Mouse (Mus musculus): ENCODE measurements around the gene Galc. TPM values are rescaled to one million over a fixed set of nuclear protein-coding genes. Genes with fewer than 3 reads are reported as not detected.

Gene Galc
- total and polyA plus RNA-seq, 3 experiments = not detected

- Histone ChIP-seq H3K27me3 (ENCODE audit: control insufficient read depth in 1 of 2, insufficient read depth in 2 of 2, low read length in 2 of 2) (no peaks in the 10 kb centered on the region), H3K4me1 (ENCODE audit: control insufficient read depth in 1 of 2, insufficient read depth in 2 of 2, low read length in 2 of 2) (no peaks in the 10 kb centered on the region), H3K36me3 (ENCODE audit: control insufficient read depth in 1 of 2, insufficient read depth in 2 of 2, low read length in 2 of 2) (no peaks in the 10 kb centered on the region), H3K79me2 (ENCODE audit: control insufficient read depth, insufficient read depth, low read length, poor library complexity) (no peaks in the 10 kb centered on the region), H3K9ac (ENCODE audit: control insufficient read depth, low read depth, low read length, poor library complexity, severe bottlenecking) (no peak overlapping the region), H3K4me3 (ENCODE audit: control insufficient read depth in 1 of 2, insufficient read depth in 1 of 2, low read depth in 2 of 2, low read length in 2 of 2) (no peak overlapping the region), H3K27ac (ENCODE audit: control insufficient read depth, low read depth, low read length) (no peak overlapping the region), H3K9me3 (replicated peaks; ENCODE audit: insufficient read depth, low read length) (no peaks in the 10 kb centered on the region)
- no peak for TF ChIP-seq ETS1 (IDR thresholded peaks at IDR 0.05; ENCODE audit: low read depth, low read length)
- no peak for TF ChIP-seq USF1 (IDR thresholded peaks at IDR 0.05; ENCODE audit: low read depth, low read length)
- no peak for TF ChIP-seq RCOR1 (IDR thresholded peaks at IDR 0.05; ENCODE audit: low read depth, low read length)
- no peak for TF ChIP-seq JUND (IDR thresholded peaks at IDR 0.05; ENCODE audit: low read depth, low read length)
- TF ChIP-seq KAT2A (conservative IDR thresholded peaks at IDR 0.05; ENCODE audit: low read depth, low read length) = no peak
- no peak for TF ChIP-seq MAFK (IDR thresholded peaks at IDR 0.05; ENCODE audit: borderline replicate concordance, low read depth, low read length)
- no peak for TF ChIP-seq ZMIZ1 (IDR thresholded peaks at IDR 0.05; ENCODE audit: low read depth, low read length)
- no peak for TF ChIP-seq MEF2A (IDR thresholded peaks at IDR 0.05; ENCODE audit: extremely low read depth, insufficient replicate concordance, low read depth, low read length, poor library complexity, severe bottlenecking)
- no peak for DNase-seq (ENCODE audit: low read depth, low spot score)
Observed at GRCm38 (mm10) chr12:98187186-98187899, 71.9 kb downstream of the Galc start.

GRCm38 (mm10) chr12:98181729-98182128 lies 77.5 kb downstream of the Galc start:
- Histone ChIP-seq H3K79me2 (ENCODE audit: control insufficient read depth, insufficient read depth, low read length, poor library complexity) (no peaks in the 10 kb centered on the region), H3K9me3 (replicated peaks; ENCODE audit: insufficient read depth, low read length) (no peaks in the 10 kb centered on the region), H3K4me1 (ENCODE audit: control insufficient read depth in 1 of 2, insufficient read depth in 2 of 2, low read length in 2 of 2) (no peaks in the 10 kb centered on the region), H3K4me3 (ENCODE audit: control insufficient read depth in 1 of 2, insufficient read depth in 1 of 2, low read depth in 2 of 2, low read length in 2 of 2) (no peak overlapping the region), H3K27me3 (ENCODE audit: control insufficient read depth in 1 of 2, insufficient read depth in 2 of 2, low read length in 2 of 2) (no peaks in the 10 kb centered on the region), H3K36me3 (ENCODE audit: control insufficient read depth in 1 of 2, insufficient read depth in 2 of 2, low read length in 2 of 2) (no peaks in the 10 kb centered on the region), H3K27ac (ENCODE audit: control insufficient read depth, low read depth, low read length) (no peak overlapping the region), H3K9ac (ENCODE audit: control insufficient read depth, low read depth, low read length, poor library complexity, severe bottlenecking) (no peak overlapping the region)
- no peak for TF ChIP-seq ZNF384 (IDR thresholded peaks at IDR 0.05; ENCODE audit: low read depth, low read length)
- no peak for TF ChIP-seq ZMIZ1 (IDR thresholded peaks at IDR 0.05; ENCODE audit: low read depth, low read length)
- TF ChIP-seq POLR2AphosphoS5 (IDR thresholded peaks at IDR 0.05; ENCODE audit: borderline replicate concordance, low read depth, low read length) = no peak
- TF ChIP-seq RAD21 (IDR thresholded peaks at IDR 0.05; ENCODE audit: low read depth, low read length) = peak; percentile 75
- no peak for TF ChIP-seq JUND (IDR thresholded peaks at IDR 0.05; ENCODE audit: low read depth, low read length)
- peak in 2 of 3 experiments; percentile 33 to 65; a peak in 4 of 6 replicates for TF ChIP-seq CTCF (IDR thresholded peaks at IDR 0.05 in 2 of 3, conservative IDR thresholded peaks at IDR 0.05 in 1 of 3; ENCODE audit: control insufficient read depth in 1 of 3, insufficient read depth in 1 of 3, low read depth in 2 of 3, low read length in 3 of 3, poor library complexity in 1 of 3, severe bottlenecking in 1 of 3)
- peak; percentile 55 for TF ChIP-seq SMC3 (IDR thresholded peaks at IDR 0.05; ENCODE audit: low read depth, low read length)
- peak; percentile 38 for DNase-seq (ENCODE audit: low read depth, low spot score)

DNA sequence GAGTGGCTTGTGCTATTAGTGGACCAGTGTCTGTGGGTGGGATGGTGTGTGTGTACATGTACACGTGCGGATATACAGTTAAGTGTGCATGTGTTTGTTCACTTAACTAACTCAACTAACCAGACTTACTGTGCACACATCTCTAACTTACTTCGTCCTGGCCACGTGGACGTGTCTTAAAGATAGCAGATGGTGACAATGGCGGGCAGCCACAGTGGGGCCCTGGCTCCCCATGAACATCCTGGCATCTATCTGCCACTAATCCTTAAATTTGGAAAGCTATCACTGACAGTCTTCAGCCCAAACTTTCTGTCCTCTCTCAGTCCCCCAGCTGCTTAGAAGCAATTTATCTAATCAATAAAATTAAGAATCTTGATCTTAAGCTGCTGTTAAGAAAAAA lies 78.5 kb downstream of the Galc start:
- no peaks in the 10 kb centered on the region for H3K27me3 ChIP-seq (ENCODE audit: control insufficient read depth in 1 of 2, insufficient read depth in 2 of 2, low read length in 2 of 2)
- DNase-seq (ENCODE audit: low read depth, low spot score) = no peak
- no peaks in the 10 kb centered on the region for H3K79me2 ChIP-seq (ENCODE audit: control insufficient read depth, insufficient read depth, low read length, poor library complexity)
- no peaks in the 10 kb centered on the region for H3K4me1 ChIP-seq (ENCODE audit: control insufficient read depth in 1 of 2, insufficient read depth in 2 of 2, low read length in 2 of 2)
- no peak overlapping the region for H3K9ac ChIP-seq (ENCODE audit: control insufficient read depth, low read depth, low read length, poor library complexity, severe bottlenecking)
- H3K4me3 ChIP-seq (ENCODE audit: control insufficient read depth in 1 of 2, insufficient read depth in 1 of 2, low read depth in 2 of 2, low read length in 2 of 2) = no peak overlapping the region
- H3K36me3 ChIP-seq (ENCODE audit: control insufficient read depth in 1 of 2, insufficient read depth in 2 of 2, low read length in 2 of 2) = no peaks in the 10 kb centered on the region
- H3K27ac ChIP-seq (ENCODE audit: control insufficient read depth, low read depth, low read length) = no peak overlapping the region
- no peaks in the 10 kb centered on the region for H3K9me3 ChIP-seq (replicated peaks; ENCODE audit: insufficient read depth, low read length)
- TF ChIP-seq POLR2AphosphoS2 (IDR thresholded peaks at IDR 0.05; ENCODE audit: low read length) = no peak
- no peak for TF ChIP-seq MAX (IDR thresholded peaks at IDR 0.05; ENCODE audit: low read length)
- no peak for TF ChIP-seq CHD1 (IDR thresholded peaks at IDR 0.05; ENCODE audit: low read depth, low read length)
- no peak for TF ChIP-seq POLR2A (IDR thresholded peaks at IDR 0.05; ENCODE audit: control insufficient read depth in 1 of 2, insufficient read depth in 1 of 2, low read depth in 1 of 2, low read length in 2 of 2, poor library complexity in 1 of 2)
- TF ChIP-seq MYC (IDR thresholded peaks at IDR 0.05; ENCODE audit: low read depth, low read length) = no peak
- no peak for TF ChIP-seq GATA1 (IDR thresholded peaks at IDR 0.05; ENCODE audit: low read depth, low read length)
- TF ChIP-seq EP300 (IDR thresholded peaks at IDR 0.05; ENCODE audit: low read depth in 1 of 2, low read length in 2 of 2) = no peak
- TF ChIP-seq KAT2A (conservative IDR thresholded peaks at IDR 0.05; ENCODE audit: low read depth, low read length) = no peak
- TF ChIP-seq SMC3 (IDR thresholded peaks at IDR 0.05; ENCODE audit: low read depth, low read length) = no peak
- no peak for TF ChIP-seq HCFC1 (IDR thresholded peaks at IDR 0.05; ENCODE audit: low read depth, low read length)
- TF ChIP-seq ZKSCAN1 (IDR thresholded peaks at IDR 0.05; ENCODE audit: low read depth, low read length) = no peak
- TF ChIP-seq MEF2A (IDR thresholded peaks at IDR 0.05; ENCODE audit: extremely low read depth, insufficient replicate concordance, low read depth, low read length, poor library complexity, severe bottlenecking) = no peak
- TF ChIP-seq TAL1 (IDR thresholded peaks at IDR 0.05; ENCODE audit: low read length) = no peak
- TF ChIP-seq NELFE (IDR thresholded peaks at IDR 0.05; ENCODE audit: low read depth, low read length) = no peak
- TF ChIP-seq ZMIZ1 (IDR thresholded peaks at IDR 0.05; ENCODE audit: low read depth, low read length) = no peak
- no peak for TF ChIP-seq ELF1 (IDR thresholded peaks at IDR 0.05; ENCODE audit: low read depth, low read length)

All from MEL (cell line).